Mouse (Mus musculus) liver, embryonic 13.5 days (tissue): ENCODE data around the gene Fgfr2. TPM values are rescaled to one million over a fixed set of nuclear protein-coding genes. Genes with fewer than 3 reads are reported as not detected.
"Not testable (repeated sequence)": the region's sequence is repeated elsewhere in the genome, so short reads cannot be mapped to it uniquely, and the experiment has no call there.

Source experiments
- ATAC-seq: fragments of 200-750 bp; cut with Nextera tagmentation; 2 replicates; pipeline ENCODE4 v1.8.0; 2017; ENCODE audit warnings: low read depth, mild to moderate bottlenecking, moderate number of reproducible peaks, moderate library complexity
- DNase-seq: peaks from one replicate; pipeline ENCODE4 v3.0.0; 2022
- H3K27ac ChIP-seq: fragments of 300-500 bp; sonication (generic); 2 replicates; pipeline ENCODE4 v1.5.1; 2015; ENCODE audit warnings: moderate library complexity, mild to moderate bottlenecking, inconsistent platforms
- H3K27me3 ChIP-seq: fragments of 300-500 bp; sonication (generic); 2 replicates; pipeline ENCODE4 v1.6.1; 2015; ENCODE audit warnings: mild to moderate bottlenecking, inconsistent platforms
- H3K36me3 ChIP-seq: fragments of 300-500 bp; sonication (generic); 2 replicates; pipeline ENCODE4 v1.6.1; 2015; ENCODE audit warnings: mild to moderate bottlenecking, inconsistent platforms
- H3K4me1 ChIP-seq: fragments of 300-500 bp; sonication (generic); replicated peaks from 2 replicates; pipeline ENCODE4 v1.6.1; 2015; ENCODE audit warnings: inconsistent platforms
- H3K4me2 ChIP-seq: fragments of 300-500 bp; sonication (generic); 2 replicates; pipeline ENCODE4 v1.6.1; 2015; ENCODE audit warnings: inconsistent platforms, mild to moderate bottlenecking, moderate library complexity
- H3K4me3 ChIP-seq: fragments of 300-500 bp; sonication (generic); replicated peaks from 2 replicates; pipeline ENCODE4 v1.5.1; 2015; ENCODE audit warnings: mild to moderate bottlenecking, inconsistent platforms
- H3K9ac ChIP-seq: fragments of 300-500 bp; sonication (generic); 2 replicates; pipeline ENCODE4 v1.6.1; 2015; ENCODE audit warnings: mild to moderate bottlenecking, inconsistent platforms
- H3K9me3 ChIP-seq: fragments of 300-500 bp; sonication (generic); replicated peaks from 2 replicates; pipeline ENCODE4 v1.6.1; 2016; ENCODE audit warnings: inconsistent platforms
- WGBS: fragments of 180-500 bp; shearing (Covaris S2); methylation state at CpG from one replicate; pipeline ENCODE4 v1.1.7; 2015; ENCODE audit not compliant: insufficient replicate concordance; 5-methylcytosine and 5-hydroxymethylcytosine counted together
- polyA plus RNA-seq: library from polyadenylated mRNA; unstranded; fragments of >200 nt; fragmentation: Nextera tagmentation; extraction: Ambion mirVana; gene quantifications from 2 replicates; pipeline ENCODE4 v1.2.1, GENCODE M21; 2015

Fgfr2 gene
- polyA plus RNA-seq, 1 experiment from 2014 or later, result 8.9 TPM

DNA sequence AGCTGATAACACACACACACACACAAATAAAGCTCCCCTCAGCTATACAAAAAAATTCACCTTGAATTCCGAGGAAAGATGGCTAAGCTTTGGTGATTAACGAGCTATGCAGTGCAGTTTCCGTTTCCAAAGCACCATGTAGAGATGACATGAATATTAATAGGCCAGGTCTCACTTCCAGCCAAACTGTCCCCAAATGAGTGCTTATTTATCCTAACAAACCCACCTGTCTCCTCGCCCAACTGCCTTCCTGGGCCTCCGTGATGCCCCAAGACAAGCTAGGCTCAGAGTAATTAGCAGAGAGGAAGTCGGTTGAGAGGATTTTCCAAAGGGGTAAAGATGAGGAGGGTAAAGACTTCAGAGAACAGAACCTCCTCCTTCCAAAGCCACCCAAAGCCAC is 2652.1 kb downstream of the Fgfr2 start:
- WGBS, result 72% methylated on average over 6 of the region's 6 CpGs
- peaks cover 2% of the 10 kb centered on the region; the same call in 1 of the 2 replicates for H3K4me1 ChIP-seq

GRCm38 (mm10) chr7:130455587-130456246 is 2667.4 kb downstream of the Fgfr2 start:
- Histone ChIP-seq H3K4me3 (no peak overlapping the region), H3K36me3 (peaks cover 35% of the 10 kb centered on the region), H3K9me3 (no peaks in the 10 kb centered on the region), H3K27me3 (no peaks in the 10 kb centered on the region), H3K4me2 (no peak overlapping the region), H3K27ac (no peak overlapping the region), H3K9ac (no peak overlapping the region), H3K4me1 (no peaks in the 10 kb centered on the region)
- WGBS, result 82% methylated on average over 4 of the region's 4 CpGs
- no peak for DNase-seq
- no peak for ATAC-seq

More for the DNA sequence above, 2652.1 kb downstream of the Fgfr2 start:
- no peak overlapping the region for H3K4me2 ChIP-seq
- no peak for DNase-seq
- no peak overlapping the region for H3K27ac ChIP-seq
- no peaks in the 10 kb centered on the region for H3K9me3 ChIP-seq
- no peaks in the 10 kb centered on the region for H3K27me3 ChIP-seq
- no peak overlapping the region for H3K4me3 ChIP-seq
- no peak overlapping the region for H3K9ac ChIP-seq
- ATAC-seq, result no peak
- H3K36me3 ChIP-seq, result peaks cover 14% of the 10 kb centered on the region

- Histone ChIP-seq H3K4me3 (no peak overlapping the region), H3K27me3 (no peaks in the 10 kb centered on the region), H3K27ac (no peak overlapping the region), H3K36me3 (peaks cover 37% of the 10 kb centered on the region), H3K9ac (no peak overlapping the region), H3K4me2 (no peak overlapping the region), H3K9me3 (no peaks in the 10 kb centered on the region), H3K4me1 (no peaks in the 10 kb centered on the region)
- DNase-seq (no peak), ATAC-seq (no peak)
- 88% methylated on average over 3 of the region's 3 CpGs for WGBS
These were observed 2668.9 kb downstream of the Fgfr2 start for GRCm38 (mm10) chr7:130454226-130454625.

GRCm38 (mm10) chr7:130435776-130436175 is 2687.4 kb downstream of the Fgfr2 start:
- Histone ChIP-seq H3K9ac (no peak overlapping the region), H3K27ac (no peak overlapping the region), H3K27me3 (no peaks in the 10 kb centered on the region), H3K4me2 (no peak overlapping the region), H3K9me3 (no peaks in the 10 kb centered on the region), H3K36me3 (peaks cover 5% of the 10 kb centered on the region; the same call in 1 of the 2 replicates), H3K4me1 (peaks cover 4% of the 10 kb centered on the region; the same call in 1 of the 2 replicates), H3K4me3 (no peak overlapping the region)
- WGBS, result 87% methylated on average over 5 of the region's 5 CpGs
- no peak for ATAC-seq
- DNase-seq, result no peak

GRCm38 (mm10) chr7:130432141-130432540 is 2691.0 kb downstream of the Fgfr2 start:
- DNase-seq, result no peak
- no peak for ATAC-seq
- Histone ChIP-seq H3K9me3 (no peaks in the 10 kb centered on the region), H3K36me3 (peaks cover 2% of the 10 kb centered on the region; the same call in 1 of the 2 replicates), H3K4me1 (peaks cover 4% of the 10 kb centered on the region; the same call in 1 of the 2 replicates), H3K4me2 (no peak overlapping the region), H3K27ac (no peak overlapping the region), H3K27me3 (no peaks in the 10 kb centered on the region), H3K4me3 (no peak overlapping the region), H3K9ac (no peak overlapping the region)
- 76% methylated on average over 2 of the region's 2 CpGs for WGBS

- ATAC-seq (no peak), DNase-seq (no peak)
- Histone ChIP-seq H3K4me2 (no peak overlapping the region), H3K4me1 (no peaks in the 10 kb centered on the region), H3K36me3 (no peaks in the 10 kb centered on the region), H3K27ac (no peak overlapping the region), H3K27me3 (no peaks in the 10 kb centered on the region), H3K9ac (no peak overlapping the region), H3K9me3 (no peaks in the 10 kb centered on the region), H3K4me3 (no peak overlapping the region)
- 41% methylated on average over 5 of the region's 5 CpGs for WGBS
These were observed 2696.6 kb downstream of the Fgfr2 start for GRCm38 (mm10) chr7:130426586-130426985.

DNA sequence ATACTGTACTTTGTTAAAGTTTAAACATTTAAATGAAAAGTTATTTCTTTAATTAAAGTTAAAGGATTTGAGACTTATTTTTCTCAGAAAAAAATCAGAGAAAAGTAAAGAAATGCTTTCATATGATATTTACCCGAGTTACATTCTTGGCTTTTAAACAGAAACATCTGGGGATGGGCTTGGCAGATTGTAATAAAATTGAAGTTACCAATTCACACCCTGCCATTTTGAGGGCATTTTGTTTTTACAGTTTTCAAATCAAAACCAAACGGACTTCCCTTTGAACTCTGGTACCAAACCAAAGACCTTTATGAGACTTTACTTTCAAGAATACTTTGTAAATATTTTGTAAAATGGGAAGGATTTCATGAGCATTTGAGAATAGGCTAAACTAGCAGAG is 2697.2 kb downstream of the Fgfr2 start:
- DNase-seq (no peak), ATAC-seq (no peak)
- no peak overlapping the region for H3K4me3 ChIP-seq
- H3K4me1 ChIP-seq, result no peaks in the 10 kb centered on the region
- no peaks in the 10 kb centered on the region for H3K36me3 ChIP-seq
- no peaks in the 10 kb centered on the region for H3K9me3 ChIP-seq
- no peak overlapping the region for H3K27ac ChIP-seq
- 57% methylated on average over 2 of the region's 2 CpGs for WGBS
- H3K27me3 ChIP-seq, result no peaks in the 10 kb centered on the region
- H3K9ac ChIP-seq, result no peak overlapping the region
- no peak overlapping the region for H3K4me2 ChIP-seq

DNA sequence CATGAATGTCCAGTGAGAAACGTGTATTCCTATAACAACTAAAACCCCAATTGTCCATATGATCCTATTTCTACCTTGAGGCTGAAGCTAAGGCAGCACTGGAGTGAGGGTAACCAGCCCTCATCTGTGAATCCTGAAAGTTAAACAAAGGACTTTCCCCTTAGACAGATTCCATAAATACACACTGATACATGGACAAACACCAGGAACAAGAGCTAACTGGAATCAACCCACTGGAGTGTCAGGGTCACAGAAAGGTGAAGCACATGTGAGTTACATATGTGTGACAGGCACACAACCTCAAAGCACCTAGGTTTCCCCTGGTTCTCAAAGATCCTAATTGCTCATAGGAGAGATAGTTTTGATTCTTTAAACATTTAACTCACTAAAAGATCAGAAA is 2703.2 kb downstream of the Fgfr2 start:
- WGBS, result 73% methylated on average over 1 of the region's 1 CpGs

GRCm38 (mm10) chr7:130407622-130408021 is 2715.5 kb downstream of the Fgfr2 start:
- no peak overlapping the region for H3K4me3 ChIP-seq
- 79% methylated on average over 10 of the region's 10 CpGs for whole genome bisulfite sequencing
- no peak overlapping the region for H3K27ac ChIP-seq
- H3K4me1 ChIP-seq, result no peaks in the 10 kb centered on the region
- no peaks in the 10 kb centered on the region for H3K9me3 ChIP-seq
- H3K27me3 ChIP-seq, result no peaks in the 10 kb centered on the region
- no peak for ATAC-seq
- H3K36me3 ChIP-seq, result 0 out of 2 replicates have a peak, but pooled peaks cover 6% of the 10 kb centered on the region
- no peak for DNase-seq
- no peak overlapping the region for H3K9ac ChIP-seq
- H3K4me2 ChIP-seq, result no peak overlapping the region

More for the DNA sequence above, 2703.2 kb downstream of the Fgfr2 start:
- no peak for ATAC-seq
- no peak for DNase-seq
- H3K27ac ChIP-seq, result no peak overlapping the region
- peaks cover 10% of the 10 kb centered on the region for H3K4me1 ChIP-seq
- no peak overlapping the region for H3K9ac ChIP-seq
- no peaks in the 10 kb centered on the region for H3K9me3 ChIP-seq
- H3K27me3 ChIP-seq, result no peaks in the 10 kb centered on the region
- no peak overlapping the region for H3K4me3 ChIP-seq
- no peaks in the 10 kb centered on the region for H3K36me3 ChIP-seq
- no peak overlapping the region for H3K4me2 ChIP-seq

GRCm38 (mm10) chr7:130403346-130403745 is 2719.8 kb downstream of the Fgfr2 start:
- Histone ChIP-seq H3K36me3 (0 out of 2 replicates have a peak, but pooled peaks cover 6% of the 10 kb centered on the region), H3K9me3 (no peaks in the 10 kb centered on the region), H3K27me3 (no peaks in the 10 kb centered on the region), H3K4me1 (no peaks in the 10 kb centered on the region), H3K27ac (no peak overlapping the region), H3K9ac (no peak overlapping the region), H3K4me3 (no peak overlapping the region), H3K4me2 (no peak overlapping the region)
- DNase-seq (no peak), ATAC-seq (no peak)
- 71% methylated on average over 2 of the region's 2 CpGs for WGBS

DNA sequence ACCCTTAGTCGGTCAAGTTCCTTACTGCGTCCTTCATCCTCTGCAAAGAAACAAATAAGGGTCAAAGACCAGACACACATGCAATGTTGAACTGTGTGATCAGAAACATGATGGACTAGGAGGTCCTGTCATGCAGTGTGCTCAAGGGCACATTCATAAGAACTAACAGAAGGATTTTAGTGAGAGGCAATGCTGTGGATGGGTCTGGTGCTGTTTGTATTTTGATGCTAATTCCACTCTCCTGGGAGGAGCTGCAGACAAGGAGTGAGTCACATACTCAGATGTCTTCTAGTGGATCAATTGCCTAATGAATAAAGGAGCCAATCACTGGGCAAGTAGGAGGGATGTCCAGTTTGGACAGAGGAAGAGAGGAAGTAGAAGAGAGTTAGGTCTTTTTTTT is 2728.5 kb downstream of the Fgfr2 start:
- H3K4me1 ChIP-seq, result no peaks in the 10 kb centered on the region
- no peak overlapping the region for H3K27ac ChIP-seq
- no peaks in the 10 kb centered on the region for H3K9me3 ChIP-seq
- H3K4me3 ChIP-seq, result no peak overlapping the region
- H3K4me2 ChIP-seq, result no peak overlapping the region
- no peak for DNase-seq
- H3K9ac ChIP-seq, result no peak overlapping the region
- peaks cover 9% of the 10 kb centered on the region for H3K36me3 ChIP-seq
- WGBS, result 79% methylated on average over 2 of the region's 2 CpGs
- H3K27me3 ChIP-seq, result no peaks in the 10 kb centered on the region
- ATAC-seq, result no peak

DNA sequence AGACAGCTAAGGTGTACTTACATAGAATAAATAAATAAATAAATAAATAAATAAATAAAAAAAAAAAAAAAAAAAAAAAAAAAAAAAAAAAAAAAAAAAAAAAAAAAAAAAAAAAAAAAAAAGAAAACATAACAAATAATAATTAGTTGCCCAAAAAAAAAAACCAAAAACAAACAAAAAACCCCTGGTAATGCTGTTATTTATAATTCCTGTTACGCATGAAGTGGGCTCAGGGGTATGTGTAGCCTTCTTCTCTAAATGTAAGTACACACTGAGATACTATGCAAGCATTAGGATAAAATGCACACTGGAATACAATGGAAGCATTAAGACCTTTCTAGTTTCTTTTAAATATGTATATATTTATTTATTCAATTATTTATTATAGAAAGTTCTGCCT is 2733.1 kb downstream of the Fgfr2 start:
- DNase-seq, H3K4me1 ChIP-seq, H3K9ac ChIP-seq, ATAC-seq, H3K27ac ChIP-seq, H3K4me3 ChIP-seq, H3K27me3 ChIP-seq, H3K9me3 ChIP-seq, H3K4me2 ChIP-seq: not testable (repeated sequence)
- peaks cover 16% of the 10 kb centered on the region for H3K36me3 ChIP-seq
- 84% methylated on average over 1 of the region's 1 CpGs for WGBS
